In the genomic region with DNA sequence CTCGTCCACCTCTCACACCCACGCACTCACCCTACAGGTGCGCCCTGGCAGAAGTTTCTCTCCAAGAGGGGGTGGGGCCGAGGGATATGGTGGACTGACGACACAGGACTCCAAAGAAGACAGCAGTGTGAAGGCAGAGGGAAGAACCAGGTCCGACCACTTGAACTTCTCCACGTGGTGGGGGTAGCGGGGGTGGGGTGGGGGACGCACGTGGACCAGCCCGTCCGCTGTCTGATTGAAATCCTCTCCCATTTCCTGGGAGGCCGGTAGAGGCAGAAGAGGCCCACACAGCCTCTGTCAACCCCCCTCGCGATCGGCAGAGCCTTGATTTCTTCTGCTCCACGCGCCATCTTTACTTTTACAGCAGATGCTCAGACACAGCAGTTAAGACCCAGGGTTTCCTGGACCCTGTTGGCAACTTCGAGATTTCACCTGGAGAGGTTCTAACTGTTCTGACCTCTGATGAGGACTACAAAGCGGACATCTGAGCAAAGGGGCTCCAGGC, we compare ENCODE assay signal across 10 mouse cellular contexts. TPM values are rescaled to one million over a fixed set of nuclear protein-coding genes. Genes with fewer than 3 reads are reported as not detected.
DNase-seq lines count a peak whose midpoint lies in the region; ATAC-seq and TF ChIP-seq lines count a peak whose summit lies in the region.
"Had no signal": no experiment of that assay in that cellular context is flagged by ENCODE, and none has a peak within 500 bp of the region (broad histone marks: within the 10 kb centered on the region; RNA-seq: fewer than 3 reads in every experiment).

No protein-coding gene starts in this region.

- no peak overlapping the region for H3K4me3 ChIP-seq in lung, postnatal 0 days (ENCODE audit: low read depth, low read length)
- H3K4me3 ChIP-seq in lung, adult 2 months (replicated peaks; ENCODE audit: extremely low read depth, low read depth, low read length): no peak overlapping the region
- H3K4me3 ChIP-seq in brown adipose tissue, adult 24 weeks (ENCODE audit: insufficient read depth, low read depth, low read length): no peak overlapping the region
- H3K4me3 ChIP-seq: midbrain, embryonic 10.5 days had no signal

- intact Hi-C loops in left cerebral cortex, postnatal 4 days (cut with DNase I): no loop called here

- no peaks in the 10 kb centered on the region for H3K27me3 ChIP-seq in lung, postnatal 0 days (replicated peaks; ENCODE audit: insufficient read depth, low read length)

- peak; percentile 37 for ATAC-seq in lung, postnatal 0 days
- peak; percentile 30 for ATAC-seq in megakaryocyte progenitor cell, adult 5-6 weeks (replicated peaks; ENCODE audit: poor library complexity)

- TF ChIP-seq POLR2A in lung, adult 2 months (IDR thresholded peaks at IDR 0.05; ENCODE audit: borderline replicate concordance, extremely low read depth, low read depth, low read length): no peak

- no peak overlapping the region for H3K9ac ChIP-seq in lung, postnatal 0 days (replicated peaks; ENCODE audit: low read depth)

- H3K4me2 ChIP-seq in lung, postnatal 0 days (replicated peaks; ENCODE audit: low read depth, low read length): no peak overlapping the region

- H3K36me3 ChIP-seq in lung, postnatal 0 days (ENCODE audit: insufficient read depth, low read length): no peaks in the 10 kb centered on the region
- H3K36me3 ChIP-seq: midbrain, embryonic 10.5 days had no signal

- 35% methylated on average over 18 of the region's 20 CpGs for WGBS in lung, postnatal 0 days
- 47% methylated on average over 20 of the region's 20 CpGs for WGBS in lung, adult 2 months

- no peak for TF ChIP-seq EP300 in lung, postnatal 0 days (IDR thresholded peaks at IDR 0.05)

- H3K27ac ChIP-seq in lung, postnatal 0 days (ENCODE audit: low read length): no peak overlapping the region
- H3K27ac ChIP-seq in brown adipose tissue, adult 24 weeks (replicated peaks; ENCODE audit: low read depth, low read length): 0 out of 2 replicates have a peak overlapping the region, but pooled peaks have one; percentile 16
- H3K27ac ChIP-seq: midbrain, embryonic 10.5 days had no signal

- TF ChIP-seq CTCF in lung, postnatal 0 days (IDR thresholded peaks at IDR 0.05): no peak
- TF ChIP-seq CTCF in lung, adult 2 months (IDR thresholded peaks at IDR 0.05; ENCODE audit: insufficient read depth, low read length): no peak

- no peaks in the 10 kb centered on the region for H3K9me3 ChIP-seq in lung, postnatal 0 days (ENCODE audit: low read length)

- no peaks in the 10 kb centered on the region for H3K4me1 ChIP-seq in lung, postnatal 0 days (ENCODE audit: insufficient read depth, low read depth, low read length)
- H3K4me1 ChIP-seq in lung, adult 2 months (ENCODE audit: control insufficient read depth, insufficient read depth, low read length): no peaks in the 10 kb centered on the region
- H3K4me1 ChIP-seq in brown adipose tissue, adult 24 weeks (ENCODE audit: control insufficient read depth, insufficient read depth, insufficient read length, low read length): no peaks in the 10 kb centered on the region
- H3K4me1 ChIP-seq: midbrain, embryonic 10.5 days had no signal

- DNase-seq in lung, postnatal 0 days (ENCODE audit: low spot score): no peak
- no peak for DNase-seq in lung, adult 2 months
- DNase-seq in thymus, postnatal 4 days: peak; percentile 69
- no peak for DNase-seq in cerebellum, adult 11 months
- DNase-seq in left cerebral cortex, postnatal 4 days: no peak
- DNase-seq in frontal cortex, postnatal 10 days (ENCODE audit: low spot score in 2 of 2): no peak
- DNase-seq: gastrocnemius, postnatal 36 days had no signal

RNA-seq across cellular contexts. Expression of gene B4galt5, which starts 18.8 kb away (rescaled TPM):
- polyA plus RNA-seq in lung, postnatal 0 days (2015; fragmentation: Nextera tagmentation; extraction: Ambion mirVana): 10.3 and 12.2 TPM in 2 replicates
- polyA plus RNA-seq in lung, adult 2 months (2012; rRNA removed): 17.7 and 20.5 TPM in 2 replicates
- polyA plus RNA-seq in brown adipose tissue, adult 24 weeks (2012; ENCODE audit: insufficient read depth, insufficient read length, missing spikeins): 3.8 and 6.7 TPM in 2 replicates
- 14.6 and 23.7 TPM in 2 replicates for total RNA-seq in megakaryocyte progenitor cell, adult 5-6 weeks (2015)
- total RNA-seq in megakaryocyte progenitor cell, adult 5-6 weeks (2017): 15.4 and 24.2 TPM in 2 replicates
- 10 to 100 TPM; 77.2 to 80.4 TPM for total RNA-seq in left cerebral cortex, postnatal 4 days (2021)

RNA-seq across cellular contexts. Expression of gene Slc9a8, which starts 53.7 kb away (rescaled TPM):
- 9.2 and 9.8 TPM in 2 replicates for polyA plus RNA-seq in lung, postnatal 0 days (2015; fragmentation: Nextera tagmentation; extraction: Ambion mirVana)
- polyA plus RNA-seq in lung, adult 2 months (2012; rRNA removed): 32.0 and 41.7 TPM in 2 replicates
- polyA plus RNA-seq in brown adipose tissue, adult 24 weeks (2012; ENCODE audit: insufficient read depth, insufficient read length, missing spikeins): 9.0 and 13.5 TPM in 2 replicates
- 25.5 and 37.4 TPM in 2 replicates for total RNA-seq in megakaryocyte progenitor cell, adult 5-6 weeks (2015)
- 17.9 and 25.3 TPM in 2 replicates for total RNA-seq in megakaryocyte progenitor cell, adult 5-6 weeks (2017)
- 10 to 100 TPM; 33.9 to 42.1 TPM for total RNA-seq in left cerebral cortex, postnatal 4 days (2021)
